Mouse (Mus musculus) midbrain, embryonic 13.5 days (tissue): ENCODE data around the gene Olfr119. TPM values are rescaled to one million over a fixed set of nuclear protein-coding genes. Genes with fewer than 3 reads are reported as not detected.
"Not testable (repeated sequence)": the region's sequence is repeated elsewhere in the genome, so short reads cannot be mapped to it uniquely, and the experiment has no call there.

Source experiments
- ATAC-seq: fragments of 200-750 bp; cut with Nextera tagmentation; 2 replicates; pipeline ENCODE4 v1.8.0; 2017; ENCODE audit warnings: mild to moderate bottlenecking, moderate TSS enrichment, moderate library complexity
- H3K27ac ChIP-seq: fragments of 300-500 bp; sonication (generic); 2 replicates; pipeline ENCODE4 v1.5.1; 2015; ENCODE audit warnings: inconsistent platforms, mild to moderate bottlenecking, moderate library complexity
- H3K27me3 ChIP-seq: fragments of 300-500 bp; sonication (generic); 2 replicates; pipeline ENCODE4 v1.6.1; 2015; ENCODE audit warnings: mild to moderate bottlenecking, inconsistent platforms
- H3K36me3 ChIP-seq: fragments of 300-500 bp; sonication (generic); 2 replicates; pipeline ENCODE4 v1.6.1; 2015; ENCODE audit warnings: mild to moderate bottlenecking, inconsistent platforms
- H3K4me1 ChIP-seq: fragments of 300-500 bp; sonication (generic); replicated peaks from 2 replicates; pipeline ENCODE4 v1.6.1; 2015; ENCODE audit warnings: inconsistent platforms
- H3K4me2 ChIP-seq: fragments of 300-500 bp; sonication (generic); replicated peaks from 2 replicates; pipeline ENCODE4 v1.6.1; 2015; ENCODE audit warnings: moderate library complexity, mild to moderate bottlenecking, inconsistent platforms
- H3K4me3 ChIP-seq: fragments of 300-500 bp; sonication (generic); replicated peaks from 2 replicates; pipeline ENCODE4 v1.5.1; 2015; ENCODE audit warnings: mild to moderate bottlenecking, inconsistent platforms
- H3K9ac ChIP-seq: fragments of 300-500 bp; sonication (generic); replicated peaks from 2 replicates; pipeline ENCODE4 v1.6.1; 2015; ENCODE audit warnings: mild to moderate bottlenecking, inconsistent platforms
- H3K9me3 ChIP-seq: fragments of 300-500 bp; sonication (generic); 2 replicates; pipeline ENCODE4 v1.6.1; 2016; ENCODE audit warnings: mild to moderate bottlenecking, inconsistent platforms
- WGBS: fragments of 180-500 bp; shearing (Covaris S2); methylation state at CpG from one replicate; pipeline ENCODE4 v1.1.7; 2015; 5-methylcytosine and 5-hydroxymethylcytosine counted together
- polyA plus RNA-seq: library from polyadenylated mRNA; unstranded; fragments of >200 nt; fragmentation: Nextera tagmentation; extraction: Ambion mirVana; gene quantifications from 2 replicates; pipeline ENCODE4 v1.2.1, GENCODE M21; 2015

Olfr119 gene
- not detected in 2 replicates for polyA plus RNA-seq

DNA sequence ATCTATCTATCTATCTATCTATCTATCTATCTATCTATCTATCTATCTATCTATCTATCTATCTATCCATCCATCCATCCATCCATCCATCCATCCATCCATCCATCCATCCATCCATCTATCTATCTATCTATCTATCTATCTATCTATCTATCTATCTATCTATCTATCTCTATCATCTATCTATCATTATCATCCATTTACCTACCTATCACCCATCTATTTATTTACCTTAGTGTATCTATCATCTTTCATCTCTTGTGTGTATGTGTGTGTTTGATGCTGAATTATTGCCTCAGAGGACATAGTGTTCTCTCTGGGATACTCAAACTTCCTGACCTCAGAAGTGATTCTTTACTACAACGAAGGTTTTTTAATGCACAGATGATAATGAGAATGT is at the start of gene Olfr119:
Gene Olfr119, plus strand, starts transcription at position 301 of the 400 bp plus-strand sequence.
- H3K27ac ChIP-seq, H3K36me3 ChIP-seq, H3K4me3 ChIP-seq, H3K4me2 ChIP-seq, H3K9me3 ChIP-seq, H3K4me1 ChIP-seq, H3K9ac ChIP-seq, H3K27me3 ChIP-seq, ATAC-seq: not testable (repeated sequence)
- 64% methylated on average over 1 of the region's 1 CpGs for WGBS

DNA sequence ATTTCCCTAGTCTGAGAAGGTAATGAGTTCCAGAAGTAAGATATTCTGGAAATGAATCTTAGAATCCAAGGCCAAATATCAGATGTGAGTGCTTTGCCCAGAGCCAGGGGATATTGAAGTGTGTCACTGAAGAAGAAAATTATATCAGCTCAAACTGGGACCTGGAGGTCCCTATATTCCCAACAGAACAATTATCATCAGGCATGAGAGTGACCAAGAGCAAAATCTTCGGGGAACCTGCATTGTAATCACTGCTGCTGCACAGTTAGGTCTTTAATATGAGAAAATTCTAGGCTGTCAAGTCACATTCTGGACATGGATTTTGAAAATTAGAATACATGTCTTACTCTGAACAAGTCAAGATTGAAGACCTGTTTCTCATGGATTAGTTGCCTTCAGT is 32.7 kb upstream of the Olfr119 start, which contains the start of gene Olfr117:
Gene Olfr117, minus strand, starts transcription at position 101 of the 400 bp plus-strand sequence.
- no peak within 1 kb of the TSS for H3K4me2 ChIP-seq
- H3K4me3 ChIP-seq: no peak within 1 kb of the TSS
- H3K27ac ChIP-seq: no peak within 1 kb of the TSS
- no peaks in the 10 kb centered on the region for H3K9me3 ChIP-seq
- no peaks in the 10 kb centered on the region for H3K27me3 ChIP-seq
- no peaks in the 10 kb centered on the region for H3K36me3 ChIP-seq
- no peak within 1 kb of the TSS for H3K9ac ChIP-seq
- ATAC-seq: no peak
- 62% methylated on average over 1 of the region's 1 CpGs for WGBS
- H3K4me1 ChIP-seq: no peaks in the 10 kb centered on the region

DNA sequence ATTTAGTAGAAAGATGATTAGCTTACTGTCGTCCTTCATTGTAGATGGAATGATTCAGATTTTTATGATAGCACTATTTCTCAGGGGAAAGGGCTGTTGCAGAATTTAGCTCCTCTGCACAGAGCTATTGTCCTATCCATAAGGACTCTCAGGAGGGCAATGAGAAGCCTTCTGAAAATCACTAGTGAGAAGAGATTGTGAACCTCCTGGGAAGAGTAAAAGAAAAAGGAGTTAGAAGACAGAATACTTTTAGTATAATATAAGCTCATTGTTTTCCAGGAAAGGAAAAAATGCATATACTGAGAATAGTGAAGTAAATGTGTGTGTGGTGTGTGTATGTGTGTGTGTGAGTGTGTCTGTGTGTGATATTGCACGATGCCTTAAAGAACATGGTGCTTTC is 29.7 kb upstream of the Olfr119 start, which contains the start of gene Olfr118:
Gene Olfr118, plus strand, starts transcription at position 301 of the 400 bp plus-strand sequence.
- Histone ChIP-seq H3K9ac (no peak within 1 kb of the TSS), H3K27ac (no peak within 1 kb of the TSS), H3K27me3 (no peaks in the 10 kb centered on the region), H3K4me3 (no peak within 1 kb of the TSS), H3K4me2 (no peak within 1 kb of the TSS), H3K9me3 (no peaks in the 10 kb centered on the region), H3K4me1 (no peaks in the 10 kb centered on the region), H3K36me3 (no peaks in the 10 kb centered on the region)
- no peak for ATAC-seq
- 71% methylated on average over 2 of the region's 2 CpGs for WGBS

DNA sequence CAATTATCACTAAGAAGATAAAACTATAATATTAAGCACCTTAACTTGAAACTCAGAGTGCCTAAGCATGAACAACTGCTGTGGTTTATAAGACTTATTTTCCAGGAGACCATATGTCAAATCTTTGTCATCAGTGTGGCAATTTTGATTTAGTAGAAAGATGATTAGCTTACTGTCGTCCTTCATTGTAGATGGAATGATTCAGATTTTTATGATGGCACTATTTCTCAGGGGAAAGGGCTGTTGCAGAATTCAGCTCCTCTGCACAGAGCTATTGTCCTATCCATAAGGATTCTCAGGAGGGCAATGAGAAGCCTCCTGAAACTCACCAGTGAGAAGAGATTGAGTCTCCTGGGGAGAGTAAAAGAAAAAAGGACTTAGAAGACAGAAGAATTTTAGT is 25.1 kb downstream of the Olfr119 start, which contains the start of gene Olfr120:
Gene Olfr120, plus strand, starts transcription at position 301 of the 400 bp plus-strand sequence.
- Histone ChIP-seq H3K4me3 (no peak within 1 kb of the TSS), H3K36me3 (no peaks in the 10 kb centered on the region), H3K9me3 (no peaks in the 10 kb centered on the region), H3K9ac (no peak within 1 kb of the TSS), H3K27ac (no peak within 1 kb of the TSS), H3K4me1 (no peaks in the 10 kb centered on the region), H3K4me2 (no peak within 1 kb of the TSS), H3K27me3 (no peaks in the 10 kb centered on the region)
- ATAC-seq: no peak
- 82% methylated on average over 1 of the region's 1 CpGs for WGBS

DNA sequence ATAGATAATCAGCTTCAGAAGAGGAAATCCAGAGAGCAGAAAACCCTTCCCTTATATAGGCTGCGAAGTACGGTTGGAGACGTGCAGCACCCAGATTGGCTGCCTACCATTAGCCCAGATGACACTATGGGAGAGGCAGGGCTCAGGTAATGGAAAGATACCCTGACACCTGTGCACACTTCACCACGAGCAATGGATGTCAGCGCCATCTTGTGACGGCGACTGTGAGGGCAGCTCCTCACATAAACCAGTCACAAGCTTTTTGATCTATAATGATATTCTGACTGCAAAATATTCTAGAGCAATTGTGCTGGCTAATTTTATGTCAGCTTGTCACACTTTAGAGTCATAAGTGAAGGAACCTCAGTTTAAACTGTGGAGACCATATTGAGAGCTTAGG is 41.7 kb downstream of the Olfr119 start:
- Histone ChIP-seq H3K4me1 (no peaks in the 10 kb centered on the region), H3K4me2 (no peak overlapping the region), H3K9me3 (no peaks in the 10 kb centered on the region), H3K4me3 (no peak overlapping the region), H3K27ac (no peak overlapping the region), H3K27me3 (no peaks in the 10 kb centered on the region), H3K9ac (no peak overlapping the region), H3K36me3 (no peaks in the 10 kb centered on the region)
- ATAC-seq: no peak
- WGBS: 58% methylated on average over 7 of the region's 7 CpGs

Other genes starting within 250 kb of the Olfr119 start
- not detected in 2 replicates for gene Olfr109, start 237.6 kb upstream of the Olfr119 start, polyA plus RNA-seq
- gene H2-M2, start 213.0 kb upstream of the Olfr119 start, polyA plus RNA-seq: not detected in 2 replicates
- not detected in 2 replicates for gene Olfr110, start 204.1 kb upstream of the Olfr119 start, polyA plus RNA-seq
- gene Olfr111, start 188.5 kb upstream of the Olfr119 start, polyA plus RNA-seq: not detected in 2 replicates
- gene Olfr112, start 127.1 kb upstream of the Olfr119 start, polyA plus RNA-seq: not detected in 2 replicates
- gene Olfr113, start 118.9 kb upstream of the Olfr119 start, polyA plus RNA-seq: not detected in 2 replicates
- not detected in 2 replicates for gene Olfr114, start 103.8 kb upstream of the Olfr119 start, polyA plus RNA-seq
- not detected in 2 replicates for gene Olfr115, start 69.5 kb upstream of the Olfr119 start, polyA plus RNA-seq
- gene Olfr116, start 69.4 kb upstream of the Olfr119 start, polyA plus RNA-seq: not detected in 2 replicates
- not detected in 2 replicates for gene Olfr117, start 32.8 kb upstream of the Olfr119 start, polyA plus RNA-seq
- gene Olfr118, start 29.6 kb upstream of the Olfr119 start, polyA plus RNA-seq: not detected in 2 replicates
- not detected in 2 replicates for gene Olfr120, start 25.2 kb downstream of the Olfr119 start, polyA plus RNA-seq
- not detected in 2 replicates for gene Olfr121, start 52.3 kb downstream of the Olfr119 start, polyA plus RNA-seq
- not detected in 2 replicates for gene Olfr122, start 72.0 kb downstream of the Olfr119 start, polyA plus RNA-seq
- not detected in 2 replicates for gene Olfr123, start 97.0 kb downstream of the Olfr119 start, polyA plus RNA-seq
- not detected in 2 replicates for gene Olfr124, start 103.3 kb downstream of the Olfr119 start, polyA plus RNA-seq
- not detected in 2 replicates for gene Olfr125, start 136.4 kb downstream of the Olfr119 start, polyA plus RNA-seq
- not detected in 2 replicates for gene Olfr126, start 150.9 kb downstream of the Olfr119 start, polyA plus RNA-seq
- gene Olfr127, start 203.9 kb downstream of the Olfr119 start, polyA plus RNA-seq: not detected in 2 replicates
- gene Olfr128, start 224.0 kb downstream of the Olfr119 start, polyA plus RNA-seq: not detected in 2 replicates